Mouse (Mus musculus): ENCODE data around the gene Cry2. TPM values are rescaled to one million over a fixed set of nuclear protein-coding genes. Genes with fewer than 3 reads are reported as not detected.

Cry2 gene
- total RNA-seq, 2 experiments from 2014 or later: 15.4 to 16.7 TPM

- DNase-seq: no peak
Measured at GRCm38 (mm10) chr2:92388081-92388517, 45.7 kb downstream of the Cry2 start.

GRCm38 (mm10) chr2:92387646-92388045 is 46.2 kb downstream of the Cry2 start:
- peak in 1 of 2 experiments; percentile 21 for DNase-seq

GRCm38 (mm10) chr2:92386821-92387570 is 46.8 kb downstream of the Cry2 start:
- DNase-seq: no peak

GRCm38 (mm10) chr2:92385113-92386051 is 48.5 kb downstream of the Cry2 start:
- DNase-seq: no peak

- no peak for DNase-seq
Measured at GRCm38 (mm10) chr2:92384101-92384500, 49.7 kb downstream of the Cry2 start.

- no peak for DNase-seq
Measured at GRCm38 (mm10) chr2:92382759-92383158, 51.1 kb downstream of the Cry2 start.

GRCm38 (mm10) chr2:92381901-92382588 is 51.8 kb downstream of the Cry2 start, which contains the start of gene 1700029I15Rik:
Gene 1700029I15Rik, plus strand, starts transcription at chr2:92382538.
- no peak for DNase-seq

- DNase-seq: no peak
Measured at GRCm38 (mm10) chr2:92381161-92381560, 52.7 kb downstream of the Cry2 start.

- DNase-seq: no peak
Measured at GRCm38 (mm10) chr2:92380495-92381050, 53.3 kb downstream of the Cry2 start.

- DNase-seq: peak in 1 of 2 experiments; percentile 22
Measured at GRCm38 (mm10) chr2:92379783-92380494, 53.9 kb downstream of the Cry2 start.

- DNase-seq: no peak
Measured at GRCm38 (mm10) chr2:92377320-92377719, 56.5 kb downstream of the Cry2 start.

GRCm38 (mm10) chr2:92376300-92376699 is 57.5 kb downstream of the Cry2 start:
- DNase-seq: no peak

GRCm38 (mm10) chr2:92375788-92376187 is 58.1 kb downstream of the Cry2 start:
- no peak for DNase-seq

GRCm38 (mm10) chr2:92375099-92375623 is 58.7 kb downstream of the Cry2 start:
- peak; percentile 95 to 99 for DNase-seq

- peak; percentile 51 to 59 for DNase-seq
Measured at GRCm38 (mm10) chr2:92374514-92374913, 59.3 kb downstream of the Cry2 start, which contains the start of the genes Pex16 and Large2. Gene Pex16, plus strand, starts transcription at chr2:92374676. Gene Large2, minus strand, starts transcription at chr2:92374869.

- DNase-seq: no peak
Measured at GRCm38 (mm10) chr2:92373437-92373813, 60.4 kb downstream of the Cry2 start.

- peak in 1 of 2 experiments; percentile 57 for DNase-seq
Measured at GRCm38 (mm10) chr2:92372767-92373436, 60.9 kb downstream of the Cry2 start.

GRCm38 (mm10) chr2:92371971-92372690 is 61.7 kb downstream of the Cry2 start:
- no peak for DNase-seq
